Mouse (Mus musculus) intestine, embryonic 14.5 days (tissue): Measurements from ENCODE around the gene Cdh23. TPM values are rescaled to one million over a fixed set of nuclear protein-coding genes. Genes with fewer than 3 reads are reported as not detected.

Experiments used
- ATAC-seq: fragments of 200-750 bp; cut with Nextera tagmentation; replicated peaks from 2 replicates; pipeline ENCODE4 v1.8.0; 2017; ENCODE audit warnings: low read depth, moderate number of reproducible peaks, moderate TSS enrichment, moderate library complexity; ENCODE audit not compliant: low FRiP score, low TSS enrichment
- DNase-seq: peaks from one replicate; pipeline ENCODE4 v3.0.0-alpha.2; 2018; ENCODE audit warnings: low spot score
- H3K27ac ChIP-seq: fragments of 300-500 bp; sonication (generic); 2 replicates; pipeline ENCODE4 v1.5.1; 2014; ENCODE audit warnings: low read depth, mild to moderate bottlenecking, control low read depth
- H3K27me3 ChIP-seq: fragments of 300-500 bp; sonication (generic); replicated peaks from 2 replicates; pipeline ENCODE4 v1.6.1; 2014; ENCODE audit warnings: low read length, control low read depth; ENCODE audit not compliant: control insufficient read depth, insufficient read depth
- H3K36me3 ChIP-seq: fragments of 300-500 bp; sonication (generic); 2 replicates; pipeline ENCODE4 v1.6.1; 2014; ENCODE audit warnings: low read length, control low read depth; ENCODE audit not compliant: control insufficient read depth, insufficient read depth
- H3K4me1 ChIP-seq: fragments of 300-500 bp; sonication (generic); replicated peaks from 2 replicates; pipeline ENCODE4 v1.6.1; 2014; ENCODE audit warnings: low read length, control low read depth, mixed read lengths; ENCODE audit not compliant: control insufficient read depth, insufficient read depth
- H3K4me2 ChIP-seq: fragments of 300-500 bp; sonication (generic); 2 replicates; pipeline ENCODE4 v1.6.1; 2014; ENCODE audit warnings: low read length
- H3K4me3 ChIP-seq: fragments of 300-500 bp; sonication (generic); 2 replicates; pipeline ENCODE4 v1.5.1; 2014; ENCODE audit warnings: low read depth, low read length, control low read depth, mixed read lengths
- H3K9ac ChIP-seq: fragments of 300-500 bp; sonication (generic); 2 replicates; pipeline ENCODE4 v1.6.1; 2014; ENCODE audit warnings: mild to moderate bottlenecking, low read length
- H3K9me3 ChIP-seq: fragments of 300-500 bp; sonication (generic); 2 replicates; pipeline ENCODE4 v1.6.1; 2016; ENCODE audit warnings: low read length, control low read depth; ENCODE audit not compliant: control insufficient read depth
- WGBS: fragments of 180-500 bp; shearing (Covaris S2); extraction: QIAGEN DNeasy Blood & Tissue Kit; methylation state at CpG from one replicate; pipeline ENCODE4 v1.1.7; 2014; 5-methylcytosine and 5-hydroxymethylcytosine counted together
- polyA plus RNA-seq: library from polyadenylated mRNA; unstranded; fragments of >200 nt; fragmentation: Nextera tagmentation; extraction: Ambion mirVana; gene quantifications from 2 replicates; pipeline ENCODE4 v1.2.1, GENCODE M21; 2014

The Cdh23 gene
- polyA plus RNA-seq, 1 experiment from 2014 or later = 1.0 TPM

DNA sequence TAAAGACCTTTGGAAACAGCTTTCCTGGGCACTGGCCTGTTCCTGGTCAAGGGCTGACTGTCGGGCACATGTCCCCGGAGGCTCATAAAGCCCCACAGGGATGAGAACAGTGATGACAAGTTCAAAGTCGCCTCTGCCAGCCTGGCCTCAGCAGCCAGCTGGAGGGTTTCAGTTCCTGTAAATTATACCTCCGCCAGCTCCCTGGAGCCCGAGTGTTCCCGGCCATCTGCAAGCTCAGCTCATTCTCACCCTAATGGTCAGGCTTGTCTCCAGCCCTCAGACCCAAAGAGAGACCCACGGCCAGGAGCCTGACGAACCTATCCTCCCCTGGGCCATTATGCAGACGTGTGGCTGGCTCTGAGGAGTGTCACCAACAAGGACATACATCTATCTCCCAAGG is 57.0 kb downstream of the Cdh23 start:
- no peak overlapping the region for H3K4me3 ChIP-seq
- H3K4me1 ChIP-seq = peaks cover 16% of the 10 kb centered on the region; the same call in 1 of the 2 replicates
- no peaks in the 10 kb centered on the region for H3K36me3 ChIP-seq
- H3K4me2 ChIP-seq = no peak overlapping the region
- no peaks in the 10 kb centered on the region for H3K9me3 ChIP-seq
- no peaks in the 10 kb centered on the region for H3K27me3 ChIP-seq
- H3K9ac ChIP-seq = no peak overlapping the region
- no peak for ATAC-seq
- no peak overlapping the region for H3K27ac ChIP-seq
- no peak for DNase-seq
- 49% methylated on average over 9 of the region's 9 CpGs for WGBS

DNA sequence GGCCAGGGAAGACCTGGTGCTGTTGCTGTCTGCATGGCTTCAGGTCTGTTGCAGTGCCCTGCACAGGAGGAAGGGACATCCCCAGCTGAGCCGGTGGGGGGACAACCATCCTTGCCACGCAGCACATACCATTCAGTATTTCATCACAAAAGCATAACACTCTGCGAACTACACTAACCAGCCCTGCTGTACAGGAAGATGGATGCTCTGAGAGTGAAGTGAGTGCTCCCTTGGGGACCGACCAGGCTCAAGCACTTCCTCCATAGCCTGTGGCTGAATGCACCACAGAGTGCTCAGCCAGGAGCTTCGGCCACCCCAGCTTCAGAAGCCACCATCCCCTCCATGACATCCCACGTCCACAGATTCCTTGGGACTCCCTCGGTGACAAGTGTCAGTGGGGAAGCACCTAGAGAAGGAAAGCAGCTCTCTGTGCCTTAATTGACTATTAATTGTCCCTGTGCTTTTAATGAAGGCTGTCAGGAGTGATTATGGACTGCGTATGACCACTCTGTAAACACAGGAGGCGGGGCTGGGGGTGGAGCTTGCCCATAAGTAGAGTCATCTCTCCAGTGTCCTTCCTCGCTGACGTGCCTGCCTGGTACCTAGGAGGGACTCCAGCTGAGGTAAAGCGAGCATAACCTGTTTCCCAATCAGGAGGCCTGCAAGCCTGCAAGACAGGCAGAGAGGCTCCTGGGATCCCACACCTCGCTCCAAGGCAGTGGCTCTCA is 60.6 kb downstream of the Cdh23 start:
- 23% methylated on average over 13 of the region's 13 CpGs for WGBS
- ATAC-seq = peak; percentile 47; the same call in 1 of the 2 replicates
- DNase-seq = no peak
- Histone ChIP-seq H3K9ac (no peak overlapping the region), H3K4me3 (no peak overlapping the region), H3K27ac (no peak overlapping the region), H3K36me3 (no peaks in the 10 kb centered on the region), H3K4me2 (no peak overlapping the region), H3K27me3 (no peaks in the 10 kb centered on the region), H3K4me1 (0 out of 2 replicates have a peak, but pooled peaks cover 6% of the 10 kb centered on the region), H3K9me3 (no peaks in the 10 kb centered on the region)

DNA sequence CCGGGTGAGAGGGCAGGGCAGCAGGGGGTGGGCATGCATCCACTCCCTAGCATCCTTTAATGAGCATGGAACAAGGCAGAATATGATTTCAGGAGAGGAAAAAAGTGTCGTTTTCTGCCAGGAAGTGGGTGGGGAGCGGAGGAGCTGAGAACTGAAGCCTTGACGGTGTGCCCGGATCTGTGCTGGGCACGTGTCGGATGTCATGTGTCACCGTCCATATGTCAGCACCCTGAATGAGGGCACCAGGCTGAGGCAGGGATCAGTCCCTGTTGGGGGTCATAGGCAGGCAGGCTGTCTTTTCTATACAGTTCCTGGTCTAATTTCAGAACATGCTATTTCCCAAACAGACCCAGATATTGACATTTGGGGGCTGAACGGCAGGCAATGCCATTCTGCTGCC is 61.9 kb downstream of the Cdh23 start:
- peaks cover 9% of the 10 kb centered on the region for H3K9me3 ChIP-seq
- 0 out of 2 replicates have a peak, but pooled peaks cover 6% of the 10 kb centered on the region for H3K4me1 ChIP-seq
- H3K27me3 ChIP-seq = no peaks in the 10 kb centered on the region
- ATAC-seq = no peak
- H3K36me3 ChIP-seq = no peaks in the 10 kb centered on the region
- H3K4me3 ChIP-seq = no peak overlapping the region
- H3K27ac ChIP-seq = no peak overlapping the region
- DNase-seq = no peak
- 80% methylated on average over 9 of the region's 9 CpGs for WGBS
- H3K9ac ChIP-seq = no peak overlapping the region
- no peak overlapping the region for H3K4me2 ChIP-seq

DNA sequence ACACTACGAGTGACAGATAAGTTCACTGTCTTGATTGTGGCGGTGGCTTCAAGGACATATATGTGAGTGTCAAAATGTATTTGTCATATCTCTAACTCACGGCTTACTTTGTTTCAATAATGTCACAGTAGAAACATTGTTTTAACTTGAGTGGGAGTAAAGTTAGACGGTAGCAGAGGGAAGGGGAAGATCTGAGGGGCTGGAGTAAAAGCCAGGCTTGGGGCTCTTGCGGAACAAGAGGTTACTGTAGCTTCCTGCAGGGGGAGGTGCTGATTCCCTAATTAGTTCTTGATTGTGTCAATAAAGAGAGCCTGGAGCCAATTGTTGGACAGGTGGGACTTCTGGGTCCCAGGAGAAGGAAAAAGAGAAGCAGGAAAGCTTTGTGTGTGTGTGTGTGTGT is 70.2 kb downstream of the Cdh23 start:
- ATAC-seq = no peak
- 76% methylated on average over 5 of the region's 5 CpGs for WGBS

DNA sequence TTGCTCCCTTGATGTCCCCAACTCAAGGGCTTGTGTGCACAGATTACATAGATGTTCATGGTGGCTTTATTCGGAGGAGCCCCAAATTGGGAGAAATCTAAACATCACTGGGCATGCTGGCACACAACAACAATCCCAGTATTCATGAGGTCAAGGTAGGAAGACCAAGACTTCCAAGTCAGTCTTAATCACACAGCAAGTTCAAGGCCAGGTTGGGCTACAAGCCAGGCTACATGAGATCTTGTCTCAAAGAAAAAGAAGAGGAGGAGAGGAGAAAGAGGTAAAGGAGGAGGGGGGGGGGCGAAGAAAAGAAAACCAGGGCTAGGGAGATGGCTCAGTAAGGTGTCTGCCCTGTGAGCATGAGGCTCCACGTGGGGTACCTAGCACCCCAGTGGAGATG is 70.8 kb downstream of the Cdh23 start:
- 75% methylated on average over 3 of the region's 3 CpGs for WGBS
- no peaks in the 10 kb centered on the region for H3K36me3 ChIP-seq
- H3K9ac ChIP-seq = no peak overlapping the region
- ATAC-seq = no peak
- no peak for DNase-seq
- H3K27ac ChIP-seq = no peak overlapping the region
- H3K27me3 ChIP-seq = no peaks in the 10 kb centered on the region
- H3K4me2 ChIP-seq = no peak overlapping the region
- peaks cover 15% of the 10 kb centered on the region for H3K9me3 ChIP-seq
- peaks cover 4% of the 10 kb centered on the region; the same call in 1 of the 2 replicates for H3K4me1 ChIP-seq
- H3K4me3 ChIP-seq = no peak overlapping the region

More for the DNA sequence above, 70.2 kb downstream of the Cdh23 start:
- H3K4me1 ChIP-seq = peaks cover 4% of the 10 kb centered on the region; the same call in 1 of the 2 replicates
- H3K9ac ChIP-seq = no peak overlapping the region
- no peak for DNase-seq
- no peaks in the 10 kb centered on the region for H3K36me3 ChIP-seq
- H3K27me3 ChIP-seq = no peaks in the 10 kb centered on the region
- H3K4me3 ChIP-seq = no peak overlapping the region
- H3K4me2 ChIP-seq = no peak overlapping the region
- peaks cover 15% of the 10 kb centered on the region for H3K9me3 ChIP-seq
- no peak overlapping the region for H3K27ac ChIP-seq

DNA sequence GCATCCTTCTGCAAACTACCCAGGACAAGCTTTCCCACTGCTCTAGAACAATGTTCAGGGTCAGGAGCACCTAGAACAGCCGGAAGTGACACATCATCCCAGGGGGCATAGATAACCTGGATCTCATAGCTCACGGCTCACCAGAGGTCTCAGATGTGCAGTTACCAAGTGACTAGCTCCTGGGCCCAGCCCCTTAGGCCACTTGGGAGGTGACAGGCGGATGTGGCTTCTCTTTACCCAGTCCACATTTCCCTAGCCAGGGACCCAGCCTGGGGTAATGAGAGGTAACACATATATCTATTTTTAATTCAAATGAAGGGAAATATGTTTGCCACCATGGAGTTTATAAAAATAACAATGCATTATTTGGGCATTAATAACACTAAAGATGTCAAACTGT is 71.3 kb downstream of the Cdh23 start:
- H3K27me3 ChIP-seq = no peaks in the 10 kb centered on the region
- 41% methylated on average over 3 of the region's 3 CpGs for WGBS
- no peak overlapping the region for H3K4me3 ChIP-seq
- no peak overlapping the region for H3K27ac ChIP-seq
- H3K9me3 ChIP-seq = peaks cover 11% of the 10 kb centered on the region
- H3K36me3 ChIP-seq = no peaks in the 10 kb centered on the region
- no peak overlapping the region for H3K4me2 ChIP-seq
- ATAC-seq (no peak), DNase-seq (no peak)
- peaks cover 4% of the 10 kb centered on the region; the same call in 1 of the 2 replicates for H3K4me1 ChIP-seq
- H3K9ac ChIP-seq = no peak overlapping the region

DNA sequence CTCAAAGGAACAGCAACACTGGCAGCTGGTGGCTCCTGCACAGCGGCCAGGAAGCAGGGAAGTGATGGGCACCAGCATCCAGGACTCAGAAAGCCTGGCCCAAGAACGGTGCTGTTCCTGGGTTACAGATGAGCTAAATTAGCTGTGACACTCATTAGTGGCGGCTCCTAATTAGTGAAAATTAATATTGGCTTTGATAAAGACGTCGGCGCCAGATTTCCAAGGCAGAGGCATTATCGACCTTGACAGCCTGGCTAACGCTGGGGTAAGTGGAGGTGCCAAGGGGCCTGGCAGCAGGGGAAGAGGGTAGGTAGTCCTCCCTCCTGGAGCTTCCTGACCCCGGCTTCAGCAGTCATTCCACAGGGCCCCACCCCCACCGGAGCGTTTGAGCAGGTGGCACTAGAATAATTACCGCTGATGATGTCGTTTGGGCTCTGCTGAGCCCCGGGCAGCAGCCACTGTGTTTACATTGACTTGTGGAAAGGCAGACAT is 72.0 kb downstream of the Cdh23 start:
- 36% methylated on average over 14 of the region's 14 CpGs for WGBS

DNA sequence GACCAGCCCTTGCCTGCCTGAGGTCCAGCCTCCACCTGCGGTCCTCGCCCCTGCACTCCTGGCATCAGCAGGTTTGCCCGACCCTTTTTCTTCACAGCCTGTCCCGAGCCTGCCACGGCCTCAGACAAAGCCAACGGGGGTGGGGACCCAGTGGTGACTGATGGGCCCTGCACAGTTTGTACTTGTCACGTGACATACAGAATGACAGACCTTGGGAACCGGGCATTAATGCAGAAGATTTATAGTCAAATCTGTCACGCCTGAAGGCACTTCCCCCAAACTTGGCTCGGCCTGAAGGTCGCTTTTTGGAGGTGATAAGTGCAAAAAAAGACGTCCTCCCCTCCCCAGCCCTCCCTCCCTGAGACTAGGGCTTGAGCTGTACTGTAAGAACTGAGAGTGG is 73.5 kb downstream of the Cdh23 start:
- H3K4me2 ChIP-seq = no peak overlapping the region
- no peaks in the 10 kb centered on the region for H3K27me3 ChIP-seq
- peaks cover 3% of the 10 kb centered on the region; the same call in 1 of the 2 replicates for H3K9me3 ChIP-seq
- DNase-seq (no peak), ATAC-seq (no peak)
- WGBS = 70% methylated on average over 12 of the region's 12 CpGs
- no peak overlapping the region for H3K4me3 ChIP-seq
- H3K36me3 ChIP-seq = no peaks in the 10 kb centered on the region
- peaks cover 4% of the 10 kb centered on the region; the same call in 1 of the 2 replicates for H3K4me1 ChIP-seq
- H3K9ac ChIP-seq = no peak overlapping the region
- H3K27ac ChIP-seq = no peak overlapping the region

More for the DNA sequence above, 72.0 kb downstream of the Cdh23 start:
- H3K27me3 ChIP-seq = no peaks in the 10 kb centered on the region
- H3K27ac ChIP-seq = no peak overlapping the region
- H3K9me3 ChIP-seq = peaks cover 4% of the 10 kb centered on the region
- ATAC-seq (no peak), DNase-seq (no peak)
- H3K36me3 ChIP-seq = no peaks in the 10 kb centered on the region
- peaks cover 4% of the 10 kb centered on the region; the same call in 1 of the 2 replicates for H3K4me1 ChIP-seq
- no peak overlapping the region for H3K4me3 ChIP-seq
- H3K4me2 ChIP-seq = no peak overlapping the region
- H3K9ac ChIP-seq = no peak overlapping the region
